ENCODE assay signal across 8 mouse cellular contexts in genomic region chr13:116201177-116201920, GRCm38 (mm10).
DNase-seq lines count a peak whose midpoint lies in the region; ATAC-seq lines count a peak whose summit lies in the region.

No protein-coding gene starts in this region.

- peak; percentile 45 to 67; a peak in 3 of 4 replicates for ATAC-seq in hematopoietic stem cell, adult 5-6 weeks (replicated peaks in 1 of 2; ENCODE audit: insufficient read depth in 1 of 2, low FRiP score in 2 of 2, low TSS enrichment in 1 of 2, low read depth in 1 of 2, poor library complexity in 2 of 2, severe bottlenecking in 2 of 2)
- ATAC-seq in midbrain, embryonic 13.5 days: peak; percentile 90

- H3K9me3 ChIP-seq in midbrain, embryonic 13.5 days: no peaks in the 10 kb centered on the region

- no peaks in the 10 kb centered on the region for H3K36me3 ChIP-seq in midbrain, embryonic 13.5 days

- H3K27ac ChIP-seq in midbrain, embryonic 13.5 days: no peak overlapping the region

- peak overlapping the region; percentile 44 for H3K4me2 ChIP-seq in midbrain, embryonic 13.5 days (replicated peaks)

- WGBS in midbrain, embryonic 13.5 days: 3% methylated on average over 11 of the region's 11 CpGs

- H3K4me1 ChIP-seq in midbrain, embryonic 13.5 days (replicated peaks): peaks cover 11% of the 10 kb centered on the region

- intact Hi-C loops in gastrocnemius, postnatal 36 days (cut with DNase I): no loop called here

- no peaks in the 10 kb centered on the region for H3K27me3 ChIP-seq in midbrain, embryonic 13.5 days

- peak; percentile 4 for DNase-seq in gastrocnemius, postnatal 10 days
- no peak for DNase-seq in gastrocnemius, postnatal 36 days
- peak; percentile 75 for DNase-seq in MN1 (ENCODE audit: low spot score)
- DNase-seq in cerebellum, adult 9-10 months: no peak
- no peak for DNase-seq in kidney, adult 11 months
- no peak for DNase-seq in layer of hippocampus, adult 18-20 months (ENCODE audit: low spot score in 2 of 2)

- H3K4me3 ChIP-seq in midbrain, embryonic 13.5 days (replicated peaks): peak overlapping the region; percentile 14

- H3K9ac ChIP-seq in midbrain, embryonic 13.5 days (replicated peaks): no peak overlapping the region

Comparison
In these comparisons a context has a peak if more than half of its experiments do, and no peak if none do; other contexts are left out.
1. DNase-seq: peak in gastrocnemius, postnatal 10 days (single experiment) and MN1 (single experiment); none in gastrocnemius, postnatal 36 days (0 of 2), cerebellum, adult 9-10 months (single experiment), kidney, adult 11 months (single experiment) and layer of hippocampus, adult 18-20 months (0 of 2).